Mouse (Mus musculus): ENCODE data around the gene Naip6. TPM values are rescaled to one million over a fixed set of nuclear protein-coding genes. Genes with fewer than 3 reads are reported as not detected.
"Not testable (repeated sequence)": the region's sequence is repeated elsewhere in the genome, so short reads cannot be mapped to it uniquely, and the experiment has no call there.

Naip6 gene
- total RNA-seq (2021): under 1 TPM; 0.09 to 0.11 TPM
- long read RNA-seq, experiment 1: 0 reads
- long read RNA-seq, experiment 2: 0 reads

DNA sequence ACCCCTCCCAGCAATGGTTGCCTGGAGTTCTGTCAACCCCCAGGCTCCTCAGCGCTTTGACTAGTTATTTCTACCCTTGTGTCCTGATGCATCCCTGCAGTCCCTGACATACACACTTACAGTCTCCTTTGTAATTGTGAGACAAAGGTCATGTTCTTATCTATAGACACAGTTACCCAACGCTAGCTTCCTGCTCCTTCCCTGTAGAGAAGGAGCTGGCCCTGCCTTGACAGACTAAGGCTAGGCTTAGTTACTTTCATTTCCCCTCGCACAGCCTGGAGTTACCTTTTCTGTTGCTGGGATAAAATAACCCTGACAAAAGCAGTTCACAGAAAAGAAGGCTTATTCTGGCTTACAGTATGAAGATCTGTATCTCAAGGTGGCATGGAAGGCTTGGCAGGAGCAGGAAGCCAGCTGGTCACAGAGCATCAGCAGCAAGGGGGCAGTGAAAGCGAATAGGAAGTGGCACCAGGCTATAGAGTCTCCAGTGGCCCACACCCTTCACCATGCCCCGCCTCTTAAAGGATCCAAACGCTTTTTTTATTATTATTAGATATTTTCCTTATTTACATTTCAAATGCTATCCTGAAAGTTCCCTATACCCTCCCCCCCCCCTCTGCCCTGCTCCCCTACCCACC, at the start of gene Naip6:
Gene Naip6, minus strand, starts transcription at position 419 of the 638 bp plus-strand sequence.
- not testable (repeated sequence) for DNase-seq

- not testable (repeated sequence) for DNase-seq
Measured at GRCm38 (mm10) chr13:100352315-100352714, 34.8 kb upstream of the Naip6 start.

DNA sequence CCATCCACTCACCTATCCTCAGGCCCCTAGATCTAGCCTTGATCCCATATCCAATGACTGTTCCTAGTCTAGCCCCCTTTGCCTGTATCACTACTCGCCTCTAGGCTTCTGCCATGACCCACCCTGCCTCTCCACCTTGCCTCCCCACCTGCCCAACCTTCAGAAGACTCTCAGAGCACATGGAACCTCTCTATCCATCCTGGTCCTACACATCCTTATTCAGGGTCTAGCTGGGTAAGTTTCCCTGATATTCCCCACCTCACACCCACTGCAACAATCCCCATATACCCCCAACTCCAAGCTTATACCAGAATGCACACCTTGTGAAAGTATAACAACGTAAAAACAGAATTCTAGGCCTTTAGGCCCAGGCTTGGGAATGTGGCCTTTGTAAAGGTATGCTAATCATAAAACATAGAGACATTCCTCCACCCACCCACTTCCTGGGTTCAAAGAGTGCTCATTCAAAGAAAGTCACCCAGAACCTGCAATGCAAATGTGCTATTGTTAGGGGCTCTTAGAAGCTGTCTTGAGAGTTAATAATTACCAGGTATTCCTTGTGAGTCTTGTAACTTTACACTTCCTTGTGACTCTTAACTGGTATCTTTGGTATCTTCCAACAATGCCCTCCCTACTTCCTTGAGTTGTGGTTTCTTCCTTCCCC, 32.2 kb upstream of the Naip6 start:
- not testable (repeated sequence) for DNase-seq

- DNase-seq: no peak
Measured at GRCm38 (mm10) chr13:100341822-100342221, 24.3 kb upstream of the Naip6 start.

- DNase-seq: not testable (repeated sequence)
Measured at GRCm38 (mm10) chr13:100331728-100332127, 14.3 kb upstream of the Naip6 start.

DNA sequence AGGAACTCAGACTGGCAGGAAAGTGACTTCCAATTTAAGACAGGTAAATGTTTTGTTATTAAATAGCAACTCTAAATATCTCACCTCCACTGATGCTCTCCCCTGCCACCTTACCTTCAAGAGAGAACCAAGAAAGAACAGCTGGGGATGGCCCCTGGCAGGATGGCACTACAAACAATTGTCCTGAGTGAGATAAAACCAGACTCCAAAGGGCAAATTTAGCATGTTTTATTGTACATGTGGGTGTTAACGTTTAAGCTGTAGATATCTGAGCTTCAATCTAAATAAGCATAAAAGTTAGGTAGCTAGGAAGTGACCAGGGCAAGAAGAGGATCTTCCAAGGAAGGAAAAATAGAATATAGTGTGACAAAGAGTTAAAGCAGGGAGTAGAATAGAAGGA, 11.4 kb upstream of the Naip6 start:
- not testable (repeated sequence) for DNase-seq

- not testable (repeated sequence) for DNase-seq
Measured at GRCm38 (mm10) chr13:100328029-100328428, 10.6 kb upstream of the Naip6 start.

DNA sequence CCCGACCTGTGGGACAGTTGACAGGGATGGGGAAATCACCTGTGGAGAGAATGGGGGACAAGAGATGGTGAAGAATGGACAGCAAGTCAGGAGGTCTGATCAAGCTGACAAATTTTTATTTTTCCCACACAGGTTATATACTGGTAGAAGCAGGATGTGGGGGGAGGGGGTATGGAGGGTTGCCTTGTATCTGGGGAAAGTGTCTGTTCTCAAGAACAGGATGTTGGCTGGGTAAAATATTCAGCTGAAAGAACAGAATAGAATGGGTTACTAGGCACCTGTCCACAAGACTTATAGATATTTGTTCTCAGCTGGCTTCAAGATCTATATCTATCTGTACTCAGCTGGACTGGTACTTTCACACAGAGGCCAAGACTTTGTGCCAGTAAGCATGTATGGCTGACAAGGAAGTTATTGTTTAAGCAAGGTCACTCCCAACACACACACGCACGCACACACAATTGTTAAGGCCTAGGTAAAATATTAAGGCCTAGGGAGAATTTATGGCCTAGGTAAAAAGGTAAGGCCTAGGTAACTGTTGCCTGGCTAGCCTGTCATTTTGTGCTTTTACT, 4.9 kb upstream of the Naip6 start:
- not testable (repeated sequence) for DNase-seq

GRCm38 (mm10) chr13:100284611-100285010, 32.9 kb downstream of the Naip6 start:
- DNase-seq: no peak

DNA sequence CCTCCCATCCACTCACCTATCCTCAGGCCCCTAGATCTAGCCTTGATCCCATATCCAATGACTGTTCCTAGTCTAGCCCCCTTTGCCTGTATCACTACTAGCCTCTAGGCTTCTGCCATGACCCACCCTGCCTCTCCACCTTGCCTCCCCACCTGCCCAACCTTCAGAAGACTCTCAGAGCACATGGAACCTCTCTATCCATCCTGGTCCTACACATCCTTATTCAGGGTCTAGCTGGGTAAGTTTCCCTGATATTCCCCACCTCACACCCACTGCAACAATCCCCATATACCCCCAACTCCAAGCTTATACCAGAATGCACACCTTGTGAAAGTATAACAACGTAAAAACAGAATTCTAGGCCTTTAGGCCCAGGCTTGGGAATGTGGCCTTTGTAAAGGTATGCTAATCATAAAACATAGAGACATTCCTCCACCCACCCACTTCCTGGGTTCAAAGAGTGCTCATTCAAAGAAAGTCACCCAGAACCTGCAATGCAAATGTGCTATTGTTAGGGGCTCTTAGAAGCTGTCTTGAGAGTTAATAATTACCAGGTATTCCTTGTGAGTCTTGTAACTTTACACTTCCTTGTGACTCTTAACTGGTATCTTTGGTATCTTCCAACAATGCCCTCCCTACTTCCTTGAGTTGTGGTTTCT, 45.9 kb downstream of the Naip6 start:
- not testable (repeated sequence) for DNase-seq

- DNase-seq: not testable (repeated sequence)
Measured at GRCm38 (mm10) chr13:100256996-100257395, 60.5 kb downstream of the Naip6 start.

DNA sequence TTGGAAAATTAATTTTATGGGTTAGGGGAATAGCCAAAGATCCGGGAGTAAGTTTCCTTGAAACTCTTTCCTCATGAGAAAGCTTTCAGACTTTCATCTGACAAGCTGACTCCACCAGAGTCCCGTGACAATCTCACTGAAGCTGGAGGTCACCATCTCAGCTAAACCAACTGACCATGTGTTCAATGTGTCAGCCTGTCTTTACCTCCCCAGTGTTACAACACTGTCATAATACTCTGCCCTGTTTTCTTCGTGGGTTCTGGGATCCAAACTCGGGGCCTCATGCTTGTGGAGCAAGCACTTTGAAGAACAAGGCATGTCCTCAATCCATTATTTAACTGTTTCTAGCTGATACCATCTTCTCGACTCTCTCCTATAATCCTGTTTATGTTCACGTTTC, 61.5 kb downstream of the Naip6 start:
- DNase-seq: not testable (repeated sequence)

DNA sequence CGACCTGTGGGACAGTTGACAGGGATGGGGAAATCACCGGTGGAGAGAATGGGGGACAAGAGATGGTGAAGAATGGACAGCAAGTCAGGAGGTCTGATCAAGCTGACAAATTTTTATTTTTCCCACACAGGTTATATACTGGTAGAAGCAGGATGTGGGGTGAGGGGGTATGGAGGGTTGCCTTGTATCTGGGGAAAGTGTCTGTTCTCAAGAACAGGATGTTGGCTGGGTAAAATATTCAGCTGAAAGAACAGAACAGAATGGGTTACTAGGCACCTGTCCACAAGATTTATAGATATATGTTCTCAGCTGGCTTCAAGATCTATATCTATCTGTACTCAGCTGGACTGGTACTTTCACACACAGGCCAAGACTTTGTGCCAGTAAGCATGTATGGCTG, 65.6 kb downstream of the Naip6 start:
- not testable (repeated sequence) for DNase-seq

- not testable (repeated sequence) for DNase-seq
Measured at GRCm38 (mm10) chr13:100246896-100247519, 70.5 kb downstream of the Naip6 start.

- not testable (repeated sequence) for DNase-seq
Measured at GRCm38 (mm10) chr13:100246223-100246622, 71.3 kb downstream of the Naip6 start, which contains the start of gene Naip5. Gene Naip5 (minus strand): TSS chr13:100246323.

DNA sequence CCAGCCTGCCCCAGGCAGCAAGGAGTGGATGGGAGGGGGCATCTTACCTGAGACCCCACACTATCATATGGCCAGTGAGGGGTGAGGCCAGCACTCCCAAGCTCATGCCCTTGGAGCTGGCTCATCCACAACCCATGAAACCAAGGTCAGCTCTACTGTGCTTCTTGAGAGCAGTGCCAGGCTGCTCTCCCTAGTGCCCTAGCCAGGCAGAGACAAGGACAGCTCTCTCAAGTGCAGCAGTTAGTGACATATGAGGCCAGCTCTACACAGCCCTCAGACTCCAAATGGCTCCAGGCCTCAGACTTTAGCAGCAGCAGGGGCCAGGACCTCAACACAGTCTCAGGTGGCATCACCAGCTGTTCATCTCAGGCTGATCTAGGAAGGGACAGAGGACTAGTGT, 73.8 kb downstream of the Naip6 start:
- DNase-seq: no peak

Other genes with a start within 250 kb of the Naip6 start
- gene Bdp1, start 213.6 kb downstream of the Naip6 start, total RNA-seq (2021): 10 to 100 TPM; 10.9 to 19.6 TPM
- 10 to 100 TPM; 25.0 to 27.1 TPM for gene Serf1, start 209.7 kb downstream of the Naip6 start, total RNA-seq (2021)
- gene Smn1, start 192.8 kb downstream of the Naip6 start, total RNA-seq (2021): 10 to 100 TPM; 20.5 to 26.2 TPM
- under 1 TPM; 0.19 to 0.38 TPM for gene Naip2, start 115.6 kb downstream of the Naip6 start, total RNA-seq (2021)
- gene Naip5, start 71.4 kb downstream of the Naip6 start, total RNA-seq (2021): under 1 TPM; 0.14 to 0.20 TPM
- gene Naip1, start 135.2 kb upstream of the Naip6 start, total RNA-seq (2021): not detected
- gene Gtf2h2, start 174.9 kb upstream of the Naip6 start, total RNA-seq (2021): 10 to 100 TPM; 25.9 to 30.0 TPM
- under 1 TPM; 0.54 to 0.78 TPM for gene Ocln, start 235.0 kb upstream of the Naip6 start, total RNA-seq (2021)

All from gastrocnemius, postnatal 10 days (tissue).